25 mouse cellular contexts compared by ENCODE assay signal in the genomic region with DNA sequence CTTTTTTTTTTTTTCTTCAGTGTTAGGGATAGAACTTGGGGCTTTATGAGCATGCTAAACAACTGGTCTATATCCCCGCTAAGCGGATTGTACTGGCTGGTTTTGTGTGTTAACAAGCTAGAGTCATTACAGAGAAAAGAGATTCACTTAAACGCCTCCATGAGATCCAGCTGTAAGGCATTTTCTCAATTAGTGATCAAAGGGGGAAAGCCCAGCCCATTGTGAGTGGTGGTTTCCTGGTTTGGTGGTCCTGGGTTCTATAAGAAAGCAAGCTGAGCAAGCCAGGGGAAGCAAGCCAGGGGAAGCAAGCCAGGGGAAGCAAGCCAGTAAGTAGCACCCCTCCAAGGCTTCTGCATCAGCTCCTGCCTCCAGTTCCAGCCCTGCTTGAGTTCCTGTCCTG.
"Had no signal": no experiment of that assay in that cellular context is flagged by ENCODE, and none has a peak within 500 bp of the region (broad histone marks: within the 10 kb centered on the region; RNA-seq: fewer than 3 reads in every experiment).

No protein-coding gene starts in this region.

- H3K9ac ChIP-seq: heart, embryonic 13.5 days; heart, embryonic 15.5 days; hindbrain, embryonic 13.5 days; hindbrain, embryonic 15.5 days; intestine, embryonic 15.5 days; limb, embryonic 13.5 days; liver, embryonic 13.5 days had no signal

- H3K36me3 ChIP-seq: heart, embryonic 13.5 days; heart, embryonic 15.5 days; hindbrain, embryonic 13.5 days; hindbrain, embryonic 15.5 days; intestine, embryonic 15.5 days; limb, embryonic 13.5 days; liver, embryonic 13.5 days had no signal

- ATAC-seq: inflammation-experienced regulatory T-cells, adult 6 months; intestine, embryonic 15.5 days; intestine, postnatal 0 days had no signal

- H3K9me3 ChIP-seq: heart, embryonic 15.5 days; hindbrain, embryonic 13.5 days; hindbrain, embryonic 15.5 days; intestine, embryonic 15.5 days; liver, embryonic 13.5 days had no signal

- H3K27ac ChIP-seq: heart, adult 2 months; heart, embryonic 13.5 days; heart, embryonic 15.5 days; hindbrain, embryonic 13.5 days; hindbrain, embryonic 15.5 days; intestine, embryonic 15.5 days; layer of hippocampus, adult 2 months; left cerebral cortex, adult 2 months; limb, embryonic 13.5 days; liver, embryonic 13.5 days had no signal

- H3K4me3 ChIP-seq: heart, adult 2 months; heart, embryonic 13.5 days; heart, embryonic 15.5 days; hindbrain, embryonic 13.5 days; hindbrain, embryonic 15.5 days; intestine, embryonic 15.5 days; layer of hippocampus, adult 2 months; left cerebral cortex, adult 2 months; limb, embryonic 13.5 days; liver, embryonic 13.5 days had no signal

- H3K4me2 ChIP-seq: heart, embryonic 11.5 days; heart, embryonic 13.5 days; heart, embryonic 15.5 days; hindbrain, embryonic 13.5 days; hindbrain, embryonic 15.5 days; intestine, embryonic 15.5 days; limb, embryonic 13.5 days; liver, embryonic 11.5 days; liver, embryonic 13.5 days had no signal

- DNase-seq: gastrocnemius, postnatal 14 days; gastrocnemius, postnatal 36 days; heart, adult 11 months; heart, adult 2 months; heart, postnatal 14 days; heart, postnatal 36 days; kidney, adult 18-20 months; kidney, adult 8-10 months; kidney, postnatal 10 days; kidney, postnatal 25 days; kidney, postnatal 4 days; liver; liver, embryonic 13.5 days had no signal

- H3K27me3 ChIP-seq: hindbrain, embryonic 15.5 days; intestine, embryonic 15.5 days; liver, embryonic 13.5 days had no signal

- H3K4me1 ChIP-seq: heart, embryonic 15.5 days; intestine, embryonic 15.5 days; liver, embryonic 13.5 days had no signal
